In genomic region chr7:110222583-110223182, GRCm38 (mm10) we compare ENCODE assay signal across 8 mouse cellular contexts. TPM values are rescaled to one million over a fixed set of nuclear protein-coding genes. Genes with fewer than 3 reads are reported as not detected.
DNase-seq lines count a peak whose midpoint lies in the region; ATAC-seq and TF ChIP-seq lines count a peak whose summit lies in the region.

No protein-coding gene starts in this region.

- H3K79me2 ChIP-seq in heart, adult 2 months (replicated peaks; ENCODE audit: control insufficient read depth, insufficient read depth, low read length) = no peaks in the 10 kb centered on the region
- peaks cover 53% of the 10 kb centered on the region for H3K79me2 ChIP-seq in CH12.LX (replicated peaks; ENCODE audit: control insufficient read depth, extremely low read depth, insufficient read depth, poor library complexity, severe bottlenecking)

- no peaks in the 10 kb centered on the region for H3K9me3 ChIP-seq in CH12.LX (replicated peaks; ENCODE audit: low read length)
- no peaks in the 10 kb centered on the region for H3K9me3 ChIP-seq in forebrain, embryonic 14.5 days (replicated peaks; ENCODE audit: control insufficient read depth, low read length)
- no peaks in the 10 kb centered on the region for H3K9me3 ChIP-seq in liver, postnatal 0 days (ENCODE audit: low read length)

- H3K36me3 ChIP-seq in heart, adult 2 months (ENCODE audit: control insufficient read depth, insufficient read depth, low read length) = peaks cover 8% of the 10 kb centered on the region
- H3K36me3 ChIP-seq in CH12.LX (replicated peaks in 1 of 2; ENCODE audit: control insufficient read depth in 1 of 2, insufficient read depth in 1 of 2, low read length in 1 of 2) = peaks cover 18 to 30% of the 10 kb centered on the region in 2 experiments
- H3K36me3 ChIP-seq in forebrain, embryonic 14.5 days (ENCODE audit: control insufficient read depth, insufficient read depth, low read length) = no peaks in the 10 kb centered on the region
- H3K36me3 ChIP-seq in liver, postnatal 0 days (replicated peaks; ENCODE audit: insufficient read depth, low read length) = no peaks in the 10 kb centered on the region

- H3K4me1 ChIP-seq in heart, adult 2 months (ENCODE audit: control insufficient read depth, insufficient read depth, low read length) = peaks cover 6% of the 10 kb centered on the region
- peaks cover 7 to 11% of the 10 kb centered on the region in 2 experiments; a peak in 3 of 4 replicates for H3K4me1 ChIP-seq in CH12.LX (ENCODE audit: control insufficient read depth in 1 of 2, insufficient read depth in 2 of 2)
- H3K4me1 ChIP-seq in forebrain, embryonic 14.5 days (ENCODE audit: control insufficient read depth, insufficient read depth, low read length) = peaks cover 3% of the 10 kb centered on the region; the same call in 1 of the 2 replicates
- peaks cover 16% of the 10 kb centered on the region for H3K4me1 ChIP-seq in liver, postnatal 0 days (ENCODE audit: insufficient read depth)

- peak; percentile 28 for TF ChIP-seq RAD21 in CH12.LX (IDR thresholded peaks at IDR 0.05; ENCODE audit: low read depth, low read length)

- H3K4me2 ChIP-seq in CH12.LX (ENCODE audit: insufficient read depth, low read depth, poor library complexity, severe bottlenecking) = no peak overlapping the region
- peak overlapping the region; percentile 87 for H3K4me2 ChIP-seq in forebrain, embryonic 14.5 days (ENCODE audit: low read length)
- peak overlapping the region; percentile 98 for H3K4me2 ChIP-seq in liver, postnatal 0 days (ENCODE audit: low read depth, low read length)

- ATAC-seq in forebrain, embryonic 14.5 days = no peak
- ATAC-seq in liver, postnatal 0 days = no peak

- no peak for TF ChIP-seq POLR2A in heart, adult 2 months (IDR thresholded peaks at IDR 0.05; ENCODE audit: insufficient read depth, low read depth, low read length)
- TF ChIP-seq POLR2A in CH12.LX (IDR thresholded peaks at IDR 0.05; ENCODE audit: low read depth, low read length) = peak; percentile 33

- intact Hi-C loops in heart, adult 2 months (cut with DNase I) = loop anchor here (2.0 kb wide), 3 partner anchors 14 to 100 kb away; partner anchors contain the start of gene Wee1
- intact Hi-C loops in heart, postnatal 10 days (cut with DNase I) = loop anchor here (2.0 kb wide), 1 partner anchor 42 kb away; no protein-coding TSS in a partner anchor

- 17% methylated on average over 12 of the region's 12 CpGs for whole genome bisulfite sequencing in heart, adult 2 months
- WGBS in forebrain, embryonic 14.5 days = 16% methylated on average over 12 of the region's 12 CpGs
- WGBS in liver, postnatal 0 days (ENCODE audit: insufficient replicate concordance) = 8% methylated on average over 12 of the region's 12 CpGs

- dilution Hi-C loops in CH12.LX (cut with MboI; ENCODE audit: extremely low pct_ligation_motif_present, extremely low pct_unique_long_range_greater_than_20kb, low sequenced_read_pairs) = no loop called here

- no peak for TF ChIP-seq CTCF in heart, adult 2 months (IDR thresholded peaks at IDR 0.05)
- peak in 1 of 2 experiments; percentile 38; a peak in 2 of 4 replicates for TF ChIP-seq CTCF in CH12.LX (conservative IDR thresholded peaks at IDR 0.05 in 1 of 2, IDR thresholded peaks at IDR 0.05 in 1 of 2; ENCODE audit: low read depth in 2 of 2, low read length in 2 of 2)
- TF ChIP-seq CTCF in liver, postnatal 0 days (IDR thresholded peaks at IDR 0.05; ENCODE audit: low read depth) = no peak

- DNase-seq in heart, adult 2 months = no peak
- no peak for DNase-seq in heart, postnatal 10 days
- DNase-seq in CH12.LX (ENCODE audit: extremely low read depth) = peak; percentile 68
- no peak for DNase-seq in forebrain, embryonic 14.5 days (ENCODE audit: low spot score)
- no peak for DNase-seq in liver, postnatal 0 days
- DNase-seq in right cerebral cortex, postnatal 4 days = no peak
- DNase-seq in frontal cortex, postnatal 10 days (ENCODE audit: low spot score in 2 of 2) = no peak
- no peak for DNase-seq in right cerebral cortex, adult 2 months (ENCODE audit: low spot score in 2 of 2)

- no peak for TF ChIP-seq EP300 in heart, adult 2 months (IDR thresholded peaks at IDR 0.05; ENCODE audit: insufficient read depth, low read depth, low read length)
- peak; percentile 54 for TF ChIP-seq EP300 in CH12.LX (IDR thresholded peaks at IDR 0.05; ENCODE audit: low read length)
- TF ChIP-seq EP300 in liver, postnatal 0 days (IDR thresholded peaks at IDR 0.05; ENCODE audit: low read depth) = no peak

- no peaks in the 10 kb centered on the region for H3K27me3 ChIP-seq in heart, adult 2 months (ENCODE audit: control insufficient read depth, insufficient read depth, low read length)
- H3K27me3 ChIP-seq in CH12.LX (replicated peaks) = no peaks in the 10 kb centered on the region
- H3K27me3 ChIP-seq in forebrain, embryonic 14.5 days (replicated peaks; ENCODE audit: control insufficient read depth, insufficient read depth, low read length) = no peaks in the 10 kb centered on the region
- H3K27me3 ChIP-seq in liver, postnatal 0 days (ENCODE audit: insufficient read depth, low read length) = no peaks in the 10 kb centered on the region

- in situ Hi-C loops in CH12.LX (cut with MboI; ENCODE audit: low pct_ligation_motif_present, low pct_unique_long_range_greater_than_20kb, low sequenced_read_pairs) = no loop called here

- peak overlapping the region; percentile 97 for H3K27ac ChIP-seq in heart, adult 2 months
- H3K27ac ChIP-seq in CH12.LX (ENCODE audit: insufficient read depth, low read depth) = peak overlapping the region; percentile 44; the same call in 1 of the 2 replicates
- H3K27ac ChIP-seq in forebrain, embryonic 14.5 days (ENCODE audit: low read depth, low read length) = no peak overlapping the region
- no peak overlapping the region for H3K27ac ChIP-seq in liver, postnatal 0 days (ENCODE audit: low read depth)

- H3K4me3 ChIP-seq in heart, adult 2 months = peak overlapping the region; percentile 99
- peak overlapping the region; percentile 89 to 96 (median 91) for H3K4me3 ChIP-seq in CH12.LX (replicated peaks in 1 of 3; ENCODE audit: low read depth in 2 of 3, low read length in 2 of 3, poor library complexity in 1 of 3)
- H3K4me3 ChIP-seq in forebrain, embryonic 14.5 days (ENCODE audit: low read depth, low read length) = peak overlapping the region; percentile 76
- H3K4me3 ChIP-seq in liver, postnatal 0 days (ENCODE audit: low read depth, low read length) = peak overlapping the region; percentile 91

- no peak overlapping the region for H3K9ac ChIP-seq in heart, adult 2 months (ENCODE audit: low read depth, low read length)
- H3K9ac ChIP-seq in CH12.LX (ENCODE audit: insufficient read depth, low read depth) = peak overlapping the region; percentile 97
- H3K9ac ChIP-seq in forebrain, embryonic 14.5 days (ENCODE audit: low read length) = peak overlapping the region; percentile 10; the same call in 1 of the 2 replicates
- H3K9ac ChIP-seq in liver, postnatal 0 days (replicated peaks) = peak overlapping the region; percentile 91

TF ChIP-seq in CH12.LX, 34 proteins besides CTCF, POLR2A, EP300 and RAD21 (continues in another document):
- TF ChIP-seq RCOR1 (conservative IDR thresholded peaks at IDR 0.05; ENCODE audit: low read depth, low read length) (no peak), POLR2AphosphoS2 (IDR thresholded peaks at IDR 0.05; ENCODE audit: low read depth, low read length) (no peak), USF2 (conservative IDR thresholded peaks at IDR 0.05; ENCODE audit: low read depth, low read length) (no peak), JUND (conservative IDR thresholded peaks at IDR 0.05; ENCODE audit: low read depth, low read length) (no peak), HCFC1 (IDR thresholded peaks at IDR 0.05; ENCODE audit: low read depth, low read length) (no peak), MAFK (IDR thresholded peaks at IDR 0.05; ENCODE audit: insufficient replicate concordance, low read length) (no peak), USF1 (IDR thresholded peaks at IDR 0.05; ENCODE audit: low read depth, low read length) (no peak), SMC3 (IDR thresholded peaks at IDR 0.05; ENCODE audit: low read depth, low read length) (peak; percentile 22; the same call in 1 of the 2 replicates), MAZ (IDR thresholded peaks at IDR 0.05; ENCODE audit: low read depth, low read length) (no peak), TBP (conservative IDR thresholded peaks at IDR 0.05; ENCODE audit: low read depth, low read length) (0 out of 2 replicates have a peak, but pooled peaks have one; percentile 49), UBTF (IDR thresholded peaks at IDR 0.05; ENCODE audit: low read depth, low read length) (no peak), ZC3H11A (IDR thresholded peaks at IDR 0.05; ENCODE audit: low read depth, low read length) (no peak), ZMIZ1 (IDR thresholded peaks at IDR 0.05; ENCODE audit: low read depth, low read length) (no peak), JUN (IDR thresholded peaks at IDR 0.05; ENCODE audit: insufficient read depth, low read depth, low read length) (no peak), E2F4 (IDR thresholded peaks at IDR 0.05; ENCODE audit: insufficient replicate concordance, low read depth, low read length) (no peak), ZNF384 (IDR thresholded peaks at IDR 0.05; ENCODE audit: low read depth, low read length) (no peak), TCF12 (IDR thresholded peaks at IDR 0.05; ENCODE audit: low read depth, low read length) (no peak), GABPA (IDR thresholded peaks at IDR 0.05; ENCODE audit: insufficient replicate concordance, low read depth, low read length) (no peak), NELFE (IDR thresholded peaks at IDR 0.05; ENCODE audit: low read depth, low read length) (no peak), MXI1 (IDR thresholded peaks at IDR 0.05; ENCODE audit: low read depth, low read length) (peak; percentile 78), IRF4 (IDR thresholded peaks at IDR 0.05; ENCODE audit: low read depth, low read length) (peak; percentile 34; the same call in 1 of the 2 replicates), ELF1 (IDR thresholded peaks at IDR 0.05; ENCODE audit: low read depth, low read length) (no peak), MAX (IDR thresholded peaks at IDR 0.05; ENCODE audit: low read length) (peak; percentile 57; the same call in 1 of the 2 replicates), SIN3A (IDR thresholded peaks at IDR 0.05; ENCODE audit: low read length) (peak; percentile 85), MEF2A (IDR thresholded peaks at IDR 0.05; ENCODE audit: borderline replicate concordance, low read depth, low read length) (no peak)

RNA-seq across cellular contexts. Expression of gene Swap70, which starts 1.2 kb away (rescaled TPM):
- total RNA-seq in heart, adult 2 months (2021) = 10 to 100 TPM; 12.1 to 12.7 TPM
- polyA plus RNA-seq in heart, adult 2 months (2012; rRNA removed) = 7.7 and 8.8 TPM in 2 replicates
- 10 to 100 TPM; 19.8 to 21.5 TPM for total RNA-seq in heart, postnatal 10 days (2021)
- total RNA-seq in CH12.LX (2012; rRNA removed) = 296 and 297 TPM in 2 replicates
- 398 and 409 TPM in 2 replicates for total RNA-seq in CH12.LX (2014; rRNA removed)
- 370 and 388 TPM in 2 replicates for polyA plus RNA-seq in CH12.LX (2012; ENCODE audit: insufficient read length, low read depth)
- 8.6 and 10.7 TPM in 2 replicates for polyA plus RNA-seq in forebrain, embryonic 14.5 days (2014; fragmentation: Nextera tagmentation; extraction: Ambion mirVana)
- 5.2 and 7.2 TPM in 2 replicates for polyA plus RNA-seq in liver, postnatal 0 days (2015; fragmentation: Nextera tagmentation; extraction: Ambion mirVana)

Comparison
In these comparisons a context has a peak if more than half of its experiments do, and no peak if none do; other contexts are left out.
1. H3K27ac ChIP-seq: peak in heart, adult 2 months (single experiment) and CH12.LX (single experiment); none in forebrain, embryonic 14.5 days (single experiment) and liver, postnatal 0 days (single experiment).
2. RNA of gene Swap70, which starts 1.2 kb away (polyA plus RNA-seq): 370 to 388 TPM in CH12.LX; 8.6 to 10.7 TPM in forebrain, embryonic 14.5 days, 7.7 to 8.8 TPM in heart, adult 2 months and 5.2 to 7.2 TPM in liver, postnatal 0 days; every median in the first group is over 10 times any median in the second.
3. Peak in every context shown above with its lines, with median percentiles within 50 percentile points of each other: H3K4me3 ChIP-seq.